Mouse (Mus musculus) heart, embryonic 12.5 days (tissue): ENCODE results near the gene Acsm5. TPM values are rescaled to one million over a fixed set of nuclear protein-coding genes. Genes with fewer than 3 reads are reported as not detected.
A peak's percentile ranks its signal among the peaks of the same experiment; 100 is the strongest.

Experiments
- ATAC-seq: fragments of 200-750 bp; cut with Nextera tagmentation; 2 replicates; pipeline ENCODE4 v1.8.0; 2017; ENCODE audit warnings: moderate TSS enrichment, moderate library complexity; ENCODE audit not compliant: insufficient number of reproducible peaks, low FRiP score
- H3K27ac ChIP-seq: fragments of 300-500 bp; sonication (generic); 2 replicates; pipeline ENCODE4 v1.5.1; 2016; ENCODE audit warnings: mild to moderate bottlenecking, moderate library complexity; ENCODE audit not compliant: poor library complexity, severe bottlenecking
- H3K27me3 ChIP-seq: fragments of 300-500 bp; sonication (generic); replicated peaks from 2 replicates; pipeline ENCODE4 v1.6.1; 2016; ENCODE audit warnings: mild to moderate bottlenecking, moderate library complexity
- H3K36me3 ChIP-seq: fragments of 300-500 bp; sonication (generic); 2 replicates; pipeline ENCODE4 v1.6.1; 2016; ENCODE audit warnings: mild to moderate bottlenecking, moderate library complexity
- H3K4me1 ChIP-seq: fragments of 300-500 bp; sonication (generic); replicated peaks from 2 replicates; pipeline ENCODE4 v1.6.1; 2016; ENCODE audit warnings: mild to moderate bottlenecking
- H3K4me2 ChIP-seq: fragments of 300-500 bp; sonication (generic); 2 replicates; pipeline ENCODE4 v1.6.1; 2016; ENCODE audit warnings: mild to moderate bottlenecking, moderate library complexity
- H3K4me3 ChIP-seq: fragments of 300-500 bp; sonication (generic); 2 replicates; pipeline ENCODE4 v1.5.1; 2016; ENCODE audit warnings: mild to moderate bottlenecking
- H3K9ac ChIP-seq: fragments of 300-500 bp; sonication (generic); 2 replicates; pipeline ENCODE4 v1.6.1; 2016; ENCODE audit warnings: mild to moderate bottlenecking, moderate library complexity
- H3K9me3 ChIP-seq: fragments of 300-500 bp; sonication (generic); replicated peaks from 2 replicates; pipeline ENCODE4 v1.6.1; 2016; ENCODE audit warnings: mild to moderate bottlenecking, moderate library complexity
- WGBS: fragments of 180-500 bp; shearing (Covaris S2); methylation state at CpG from one replicate; pipeline ENCODE4 v1.1.7; 2016; 5-methylcytosine and 5-hydroxymethylcytosine counted together
- polyA plus RNA-seq: library from polyadenylated mRNA; unstranded; fragments of >200 nt; fragmentation: Nextera tagmentation; extraction: Ambion mirVana; gene quantifications from 2 replicates; pipeline ENCODE4 v1.2.1, GENCODE M21; 2016

The Acsm5 gene
- polyA plus RNA-seq: not detected in 2 replicates

DNA sequence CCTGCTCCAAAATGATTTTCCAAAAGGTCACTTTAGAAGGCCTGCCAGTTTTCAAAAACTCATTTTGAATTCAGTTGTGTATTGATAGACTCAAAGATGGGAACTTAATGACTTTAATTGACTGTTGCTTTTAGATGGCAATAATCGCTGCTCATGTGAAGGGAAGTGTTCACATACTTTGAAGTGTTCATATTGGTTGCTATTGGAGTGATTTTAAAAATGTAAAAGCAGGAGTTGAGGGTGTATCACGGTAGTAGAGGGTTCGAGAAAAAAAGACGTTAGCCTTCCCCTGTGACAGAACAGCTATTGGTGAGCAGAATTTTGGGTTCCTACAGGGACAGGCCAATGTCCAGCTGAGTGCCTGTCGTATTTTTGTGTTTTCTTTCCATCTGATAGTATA, at the start of gene Acsm5:
Gene Acsm5, plus strand, starts transcription at position 301 of the 400 bp plus-strand sequence.
- no peaks in the 10 kb centered on the region for H3K9me3 ChIP-seq
- H3K36me3 ChIP-seq: no peaks in the 10 kb centered on the region
- WGBS: 65% methylated on average over 5 of the region's 5 CpGs

DNA sequence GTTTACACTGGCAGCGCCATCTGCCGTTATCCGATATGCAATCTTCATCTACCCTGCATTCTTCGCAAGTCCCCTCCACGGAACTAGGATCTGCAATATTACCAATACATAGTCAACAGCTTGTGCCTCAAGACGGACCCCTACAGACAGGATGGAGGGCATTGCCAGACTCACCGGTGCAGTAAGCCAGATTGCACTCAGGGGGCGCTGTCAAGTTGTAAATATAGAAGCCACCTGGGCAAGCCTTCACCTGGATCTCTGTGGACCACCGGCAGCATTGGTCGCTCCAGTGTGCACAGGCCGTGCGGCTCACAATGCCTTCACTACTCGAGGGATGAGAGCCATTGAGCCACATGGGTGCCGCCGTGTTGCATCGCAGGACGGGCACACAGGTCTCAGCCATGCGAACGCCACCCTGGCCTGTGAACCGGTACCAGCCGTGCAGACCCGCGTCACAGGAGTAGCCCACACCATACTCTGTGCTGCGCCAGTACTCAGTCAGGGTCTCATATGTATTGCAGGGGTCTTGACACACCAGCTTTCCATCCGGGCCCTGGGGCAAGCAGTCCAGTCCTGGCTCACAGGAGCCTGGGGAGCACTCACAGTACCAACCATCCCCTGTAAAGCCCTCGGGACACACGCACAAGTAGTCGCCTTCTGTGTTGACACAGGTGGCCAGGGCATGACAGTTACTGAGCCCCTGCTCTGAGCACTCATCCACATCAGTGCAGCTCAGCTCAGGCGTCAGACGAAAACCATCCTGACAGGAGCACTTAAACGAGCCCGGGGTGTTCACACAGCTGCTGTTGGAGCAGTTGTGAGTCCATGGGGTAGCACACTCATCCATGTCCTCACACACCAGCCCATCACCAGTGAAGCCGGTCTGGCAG, 42.5 kb upstream of the Acsm5 start:
- Histone ChIP-seq H3K27me3 (no peaks in the 10 kb centered on the region), H3K4me1 (no peaks in the 10 kb centered on the region), H3K4me3 (no peak overlapping the region), H3K36me3 (no peaks in the 10 kb centered on the region), H3K27ac (no peak overlapping the region), H3K9ac (no peak overlapping the region), H3K9me3 (no peaks in the 10 kb centered on the region), H3K4me2 (no peak overlapping the region)
- 63% methylated on average over 33 of the region's 33 CpGs for WGBS
- no peak for ATAC-seq

More for the DNA sequence above, at the start of gene Acsm5:
- no peaks in the 10 kb centered on the region for H3K4me1 ChIP-seq
- ATAC-seq: no peak
- peaks cover 2% of the 10 kb centered on the region for H3K27me3 ChIP-seq
- no peak within 1 kb of the TSS for H3K4me2 ChIP-seq
- H3K4me3 ChIP-seq: no peak within 1 kb of the TSS
- H3K9ac ChIP-seq: no peak within 1 kb of the TSS
- H3K27ac ChIP-seq: no peak within 1 kb of the TSS

GRCm38 (mm10) chr7:119479256-119479655, 40.0 kb upstream of the Acsm5 start, which contains the start of gene Umod:
Umod (minus strand) TSS chr7:119479282.
- no peak for ATAC-seq
- Histone ChIP-seq H3K9ac (no peak within 1 kb of the TSS), H3K4me3 (no peak within 1 kb of the TSS), H3K4me1 (no peaks in the 10 kb centered on the region), H3K36me3 (no peaks in the 10 kb centered on the region), H3K27ac (no peak within 1 kb of the TSS), H3K4me2 (no peak within 1 kb of the TSS), H3K27me3 (no peaks in the 10 kb centered on the region), H3K9me3 (no peaks in the 10 kb centered on the region)

DNA sequence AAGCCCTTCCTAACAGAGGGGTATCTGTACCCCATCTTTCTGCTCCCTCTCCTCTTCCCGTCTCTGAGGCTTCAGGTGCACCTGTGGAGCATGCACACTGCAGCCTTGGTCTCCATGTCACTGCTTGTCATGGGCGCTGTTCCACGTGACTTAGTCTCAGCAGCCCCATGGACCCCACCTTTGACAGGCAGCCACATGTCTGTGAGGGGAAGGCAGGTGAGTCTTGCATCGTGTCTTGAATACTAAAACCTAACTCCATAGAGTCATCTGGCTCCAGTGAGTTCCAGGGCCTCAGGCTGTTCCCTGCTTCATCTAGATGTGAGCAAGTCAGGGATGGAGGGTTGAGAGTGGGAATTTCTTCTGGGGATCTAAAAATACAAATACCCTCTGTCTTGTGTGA, 35.1 kb upstream of the Acsm5 start:
- 75% methylated on average over 4 of the region's 4 CpGs for WGBS
- Histone ChIP-seq H3K4me3 (no peak overlapping the region), H3K9me3 (no peaks in the 10 kb centered on the region), H3K27me3 (no peaks in the 10 kb centered on the region), H3K36me3 (no peaks in the 10 kb centered on the region), H3K4me1 (no peaks in the 10 kb centered on the region), H3K9ac (no peak overlapping the region), H3K27ac (no peak overlapping the region), H3K4me2 (no peak overlapping the region)
- ATAC-seq: no peak

DNA sequence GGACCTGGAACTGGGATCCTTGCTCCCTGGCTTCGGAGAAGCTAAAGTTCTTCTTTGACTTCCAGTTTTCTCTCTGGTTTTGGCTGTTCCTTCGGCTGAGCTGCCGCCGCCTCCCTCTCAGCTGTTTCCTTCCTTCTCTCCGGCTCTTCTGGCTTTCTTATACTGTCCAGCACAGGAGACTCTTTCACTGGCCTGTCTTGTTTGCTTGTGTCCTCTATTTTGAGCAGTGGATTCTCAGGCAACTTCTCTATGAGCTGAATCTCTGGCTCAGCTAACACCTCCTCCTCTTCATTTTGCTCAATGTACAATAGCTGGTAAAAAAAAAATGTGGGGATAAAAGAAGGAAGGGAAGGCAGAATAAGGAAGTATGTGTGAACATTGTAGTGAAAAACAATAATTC, 32.6 kb upstream of the Acsm5 start:
- 81% methylated on average over 5 of the region's 5 CpGs for WGBS
- Histone ChIP-seq H3K4me2 (no peak overlapping the region), H3K27ac (no peak overlapping the region), H3K4me1 (no peaks in the 10 kb centered on the region), H3K4me3 (no peak overlapping the region), H3K27me3 (no peaks in the 10 kb centered on the region), H3K9me3 (no peaks in the 10 kb centered on the region), H3K9ac (no peak overlapping the region), H3K36me3 (no peaks in the 10 kb centered on the region)
- no peak for ATAC-seq

DNA sequence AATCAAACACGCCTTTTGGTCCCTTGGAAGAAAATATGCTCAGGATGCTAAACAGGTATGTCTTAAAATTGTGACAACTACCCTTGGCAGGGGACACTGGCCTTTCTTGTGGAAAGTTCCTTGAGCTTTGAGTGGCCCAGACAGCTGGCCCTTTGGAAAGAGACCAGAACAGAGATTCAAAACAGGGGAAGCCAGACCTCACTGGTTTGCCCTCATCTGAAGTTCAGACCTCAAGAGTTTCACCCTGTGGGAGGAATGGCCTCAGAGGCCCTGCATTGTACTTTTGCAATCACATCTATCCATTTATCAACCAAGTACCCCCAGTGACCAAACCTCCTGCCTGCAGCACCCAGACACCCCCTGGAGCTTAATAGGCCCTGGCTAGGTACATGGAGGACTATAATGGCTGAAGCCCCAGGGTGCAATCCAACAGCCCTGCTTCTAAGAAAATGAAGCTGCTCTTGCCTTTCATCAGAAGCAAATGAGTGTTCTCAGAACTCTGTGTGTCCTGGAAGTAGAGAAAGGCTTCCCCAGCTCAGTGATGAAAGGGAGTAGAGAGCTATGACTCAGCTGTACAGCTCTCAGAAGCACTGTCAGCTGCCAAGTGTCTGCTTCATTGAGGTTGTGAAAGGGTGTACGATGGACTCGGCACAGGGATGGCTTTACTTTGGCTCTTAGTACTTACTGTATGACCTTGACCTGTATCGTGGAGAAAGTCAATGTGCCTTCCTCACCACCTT, 29.1 kb upstream of the Acsm5 start:
- no peak overlapping the region for H3K4me3 ChIP-seq
- 73% methylated on average over 4 of the region's 4 CpGs for WGBS
- no peaks in the 10 kb centered on the region for H3K27me3 ChIP-seq
- no peaks in the 10 kb centered on the region for H3K36me3 ChIP-seq
- H3K4me2 ChIP-seq: no peak overlapping the region
- H3K27ac ChIP-seq: no peak overlapping the region
- no peak for ATAC-seq
- H3K9me3 ChIP-seq: no peaks in the 10 kb centered on the region
- no peak overlapping the region for H3K9ac ChIP-seq
- no peaks in the 10 kb centered on the region for H3K4me1 ChIP-seq

DNA sequence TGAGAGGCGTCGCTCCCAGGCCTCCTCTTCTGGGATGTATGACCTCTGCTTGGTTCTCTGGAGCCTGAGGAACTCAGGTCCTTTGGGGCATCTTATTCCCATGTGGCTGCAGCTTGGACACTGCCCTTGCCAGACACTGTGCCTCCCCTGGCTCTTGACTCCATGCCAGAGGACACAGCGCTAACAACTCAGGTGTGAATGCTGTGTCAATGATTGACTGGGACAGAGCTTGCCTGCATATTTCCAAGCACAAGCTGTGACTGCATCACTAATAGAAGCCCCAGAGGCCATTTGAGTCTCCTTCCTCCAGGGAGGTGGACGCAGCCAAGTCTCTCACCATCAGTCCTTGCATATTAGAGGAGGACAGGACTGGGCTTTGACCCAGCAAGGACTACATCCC, 8.1 kb upstream of the Acsm5 start:
- WGBS: 77% methylated on average over 4 of the region's 4 CpGs

GRCm38 (mm10) chr7:119513056-119513455, 6.2 kb upstream of the Acsm5 start:
- no peak overlapping the region for H3K4me2 ChIP-seq
- no peaks in the 10 kb centered on the region for H3K36me3 ChIP-seq
- H3K4me1 ChIP-seq: no peaks in the 10 kb centered on the region
- no peak overlapping the region for H3K27ac ChIP-seq
- ATAC-seq: no peak
- no peak overlapping the region for H3K9ac ChIP-seq
- H3K4me3 ChIP-seq: no peak overlapping the region
- H3K9me3 ChIP-seq: no peaks in the 10 kb centered on the region
- peaks cover 9% of the 10 kb centered on the region; the same call in 1 of the 2 replicates for H3K27me3 ChIP-seq
- WGBS: 29% methylated on average over 7 of the region's 7 CpGs

More for the DNA sequence above, 8.1 kb upstream of the Acsm5 start:
- H3K9ac ChIP-seq: no peak overlapping the region
- no peak overlapping the region for H3K4me2 ChIP-seq
- no peak overlapping the region for H3K4me3 ChIP-seq
- H3K4me1 ChIP-seq: no peaks in the 10 kb centered on the region
- H3K36me3 ChIP-seq: no peaks in the 10 kb centered on the region
- H3K9me3 ChIP-seq: no peaks in the 10 kb centered on the region
- no peak overlapping the region for H3K27ac ChIP-seq
- peaks cover 9% of the 10 kb centered on the region; the same call in 1 of the 2 replicates for H3K27me3 ChIP-seq
- no peak for ATAC-seq

- H3K4me3 ChIP-seq: no peak overlapping the region
- H3K4me1 ChIP-seq: no peaks in the 10 kb centered on the region
- no peak overlapping the region for H3K4me2 ChIP-seq
- no peaks in the 10 kb centered on the region for H3K36me3 ChIP-seq
- ATAC-seq: 0 out of 2 replicates have a peak, but pooled peaks have one; percentile 42
- no peak overlapping the region for H3K9ac ChIP-seq
- peaks cover 9% of the 10 kb centered on the region; the same call in 1 of the 2 replicates for H3K27me3 ChIP-seq
- H3K27ac ChIP-seq: no peak overlapping the region
- 61% methylated on average over 10 of the region's 10 CpGs for WGBS
- no peaks in the 10 kb centered on the region for H3K9me3 ChIP-seq
These were observed 3.6 kb upstream of the Acsm5 start for GRCm38 (mm10) chr7:119515492-119516271.

DNA sequence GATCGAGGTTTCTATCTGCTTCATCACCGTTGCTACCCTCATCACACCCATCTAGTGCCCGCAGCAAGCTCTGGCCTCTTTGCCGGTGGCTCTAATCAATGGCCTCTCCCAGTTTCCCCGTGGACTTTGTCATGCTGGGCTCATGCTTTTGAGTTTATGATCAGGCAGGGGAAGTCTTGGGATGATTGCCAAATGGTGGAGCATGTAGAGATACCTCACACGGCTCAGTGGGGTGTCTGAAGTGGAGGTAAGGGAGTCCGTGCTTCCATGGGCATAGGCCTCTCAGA, 3.0 kb upstream of the Acsm5 start:
- Histone ChIP-seq H3K27ac (no peak overlapping the region), H3K27me3 (peaks cover 9% of the 10 kb centered on the region; the same call in 1 of the 2 replicates), H3K9ac (no peak overlapping the region), H3K9me3 (no peaks in the 10 kb centered on the region), H3K4me1 (no peaks in the 10 kb centered on the region), H3K4me3 (no peak overlapping the region), H3K36me3 (no peaks in the 10 kb centered on the region), H3K4me2 (no peak overlapping the region)
- ATAC-seq: no peak
- WGBS: 68% methylated on average over 7 of the region's 7 CpGs

DNA sequence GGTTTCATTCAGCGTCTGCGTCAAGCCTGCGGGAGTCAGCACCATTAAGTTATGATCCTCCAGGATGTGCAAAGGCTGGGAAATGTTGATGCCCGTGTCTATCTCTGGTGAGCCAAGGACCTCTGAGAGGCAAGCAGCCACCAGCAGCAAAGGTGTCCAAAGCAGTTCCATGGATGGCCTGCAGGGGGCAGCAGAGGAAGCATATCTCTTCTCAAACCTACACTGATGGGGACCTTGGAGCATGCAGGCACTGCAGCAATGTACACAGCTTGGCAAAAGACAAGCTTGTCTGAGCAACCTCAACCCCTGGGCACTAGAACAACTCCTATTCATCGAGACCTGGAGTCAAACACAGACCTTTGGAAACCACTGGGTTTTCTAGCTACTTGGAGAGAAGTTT, 391 bp downstream of the Acsm5 start:
- Histone ChIP-seq H3K36me3 (no peaks in the 10 kb centered on the region), H3K4me2 (no peak overlapping the region), H3K9ac (no peak overlapping the region), H3K9me3 (no peaks in the 10 kb centered on the region), H3K4me1 (no peaks in the 10 kb centered on the region), H3K27ac (no peak overlapping the region), H3K4me3 (no peak overlapping the region), H3K27me3 (no peaks in the 10 kb centered on the region; the same call in 1 of the 2 replicates)
- ATAC-seq: no peak
- 45% methylated on average over 5 of the region's 5 CpGs for WGBS
